Mouse (Mus musculus) left cerebral cortex, adult 2 months (tissue): ENCODE data around the gene Lrrc49. TPM values are rescaled to one million over a fixed set of nuclear protein-coding genes. Genes with fewer than 3 reads are reported as not detected.

Experiments used
- DNase-seq, 2 experiments: peaks; one replicate each; pipeline ENCODE4 v3.0.0; 2021 to 2022; ENCODE audit warnings: low spot score in 2 of 2, mixed read lengths in 1 of 2; ENCODE audit errors: extremely low spot score in 1 of 2
- H3K27ac ChIP-seq: fragments of 200-600 bp; 2 replicates; pipeline ENCODE4 v1.8.1; 2022
- H3K4me3 ChIP-seq: fragments of 200-600 bp; 2 replicates; pipeline ENCODE4 v1.8.1; 2022
- CTCF ChIP-seq: fragments of 200-600 bp; IDR thresholded peaks from 2 replicates; pipeline ENCODE4 v1.8.1; 2022; ENCODE audit warnings: antibody characterized with exemption, mild to moderate bottlenecking, moderate library complexity
- intact Hi-C: fragments of 180-260 bp; cut with DNase I; formaldehyde crosslinking; loops from one replicate; pipeline ENCODE4 v1.15.1; 2025
- total RNA-seq, 2 experiments: library from RNA; stranded (reverse); gene quantifications; 2 replicates each; pipeline ENCODE4 v1.2.3; 2021

The Lrrc49 gene
- total RNA-seq, 2 experiments from 2014 or later, result 86.7 to 94.7 TPM

DNA sequence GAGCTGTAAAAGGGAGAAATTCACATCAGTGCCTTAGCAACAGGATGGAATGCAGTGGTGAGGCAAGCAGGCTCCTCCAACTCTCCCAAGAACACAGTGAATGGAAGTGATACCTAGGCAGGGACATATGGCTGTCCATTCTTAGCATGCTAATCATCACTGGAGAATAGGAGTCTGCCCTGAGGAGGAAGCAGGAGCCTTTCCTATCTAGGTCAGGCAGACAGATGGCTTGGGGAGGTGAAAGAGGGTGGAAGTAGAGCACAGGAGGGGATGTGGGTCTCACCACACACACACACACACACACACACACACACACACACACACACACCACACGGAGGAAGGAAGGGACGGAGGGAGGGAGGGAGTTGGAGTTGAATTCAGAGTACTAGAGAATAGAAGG is 62.1 kb downstream of the Lrrc49 start:
- intact Hi-C loops, result no loop called here
- no peak for TF ChIP-seq CTCF
- no peak overlapping the region for H3K4me3 ChIP-seq
- peak in 1 of 2 experiments; percentile 37 for DNase-seq
- H3K27ac ChIP-seq, result peak overlapping the region; percentile 32; the same call in 1 of the 2 replicates

DNA sequence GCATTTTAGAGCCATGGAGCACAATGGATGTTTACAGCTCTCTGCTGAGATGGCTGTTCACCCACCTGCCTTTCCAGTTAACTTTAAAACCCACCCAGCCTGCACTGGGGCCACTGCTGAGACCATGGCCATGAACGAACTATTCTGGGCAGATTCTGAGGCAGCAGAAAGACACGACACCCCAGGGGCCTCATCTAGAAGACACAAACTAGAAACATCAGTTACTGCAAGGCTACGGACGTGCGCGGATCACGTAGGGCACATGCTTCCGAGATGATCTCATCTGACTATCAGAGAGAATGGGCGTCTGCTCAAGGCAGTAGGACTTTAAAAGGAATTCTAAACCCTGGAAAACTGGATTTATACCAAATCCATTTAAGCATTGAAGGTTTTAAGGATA is 71.0 kb downstream of the Lrrc49 start:
- no peak for TF ChIP-seq CTCF
- Histone ChIP-seq H3K27ac (peak overlapping the region; percentile 77), H3K4me3 (peak overlapping the region; percentile 2; the same call in 1 of the 2 replicates)
- no peak for DNase-seq
- intact Hi-C loops, result no loop called here

DNA sequence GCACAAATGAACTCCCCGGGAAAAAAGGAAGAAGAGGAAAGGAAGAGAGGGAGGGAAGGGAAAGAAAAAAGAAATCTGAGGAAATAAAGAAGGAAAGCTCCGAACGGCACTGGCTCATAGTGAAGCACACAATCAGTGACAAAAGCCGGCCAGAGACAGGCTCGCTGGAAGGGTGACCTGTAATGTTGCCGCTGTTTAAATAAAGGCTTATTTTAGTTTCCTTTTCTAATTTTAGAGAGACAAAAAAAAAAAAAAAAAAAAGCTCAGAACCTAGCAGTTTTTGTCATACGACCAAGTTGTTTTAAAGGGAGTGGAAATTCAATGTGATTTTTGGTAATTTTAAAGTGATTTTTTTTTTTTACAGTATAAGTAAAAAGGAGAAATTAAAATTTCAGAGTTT is 71.6 kb downstream of the Lrrc49 start:
- TF ChIP-seq CTCF, result no peak
- DNase-seq, result no peak
- intact Hi-C loops, result no loop called here
- no peak overlapping the region for H3K4me3 ChIP-seq
- peak overlapping the region; percentile 77; the same call in 1 of the 2 replicates for H3K27ac ChIP-seq

DNA sequence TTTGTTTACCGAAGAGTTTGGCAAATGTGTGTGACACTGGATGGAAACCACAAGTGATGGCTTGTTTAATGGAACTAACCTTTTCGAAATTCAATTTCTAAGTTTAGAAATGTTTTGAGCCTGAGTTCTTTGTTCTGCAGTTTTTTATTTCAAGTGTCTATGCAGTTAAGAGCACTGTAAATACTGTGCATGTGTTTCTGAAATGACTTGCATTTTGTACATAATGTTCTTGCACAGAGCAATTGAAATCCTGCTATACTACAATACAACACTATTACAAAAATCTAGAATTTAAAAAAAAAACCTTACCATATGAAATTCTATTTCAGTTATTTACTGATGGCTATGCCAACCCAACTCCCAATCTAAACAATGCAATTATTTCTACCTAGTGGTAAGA is 75.7 kb downstream of the Lrrc49 start:
- Histone ChIP-seq H3K4me3 (no peak overlapping the region), H3K27ac (no peak overlapping the region)
- DNase-seq, result no peak
- intact Hi-C loops, result no loop called here
- no peak for TF ChIP-seq CTCF

DNA sequence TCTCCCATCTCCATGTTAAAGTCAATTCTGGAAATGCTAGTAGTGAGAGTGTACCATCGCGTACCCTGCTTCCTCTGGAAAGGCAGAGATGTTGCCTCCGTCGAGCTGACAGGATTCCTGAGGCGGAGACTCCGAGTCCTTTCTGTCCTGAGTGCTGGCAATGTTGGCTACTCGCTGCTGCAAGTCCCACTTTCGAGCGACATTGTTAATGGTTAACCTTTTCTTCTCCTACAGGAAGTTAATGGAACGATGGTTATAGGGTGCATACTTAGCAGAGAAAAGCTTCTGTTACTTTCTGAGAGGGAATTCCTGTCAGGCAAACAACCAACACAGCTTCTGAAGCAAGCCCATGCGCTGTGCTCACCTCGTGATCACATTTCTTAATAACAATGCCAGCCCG is 77.8 kb downstream of the Lrrc49 start:
- no peak overlapping the region for H3K4me3 ChIP-seq
- intact Hi-C loops, result no loop called here
- H3K27ac ChIP-seq, result no peak overlapping the region
- TF ChIP-seq CTCF, result no peak
- DNase-seq, result no peak

DNA sequence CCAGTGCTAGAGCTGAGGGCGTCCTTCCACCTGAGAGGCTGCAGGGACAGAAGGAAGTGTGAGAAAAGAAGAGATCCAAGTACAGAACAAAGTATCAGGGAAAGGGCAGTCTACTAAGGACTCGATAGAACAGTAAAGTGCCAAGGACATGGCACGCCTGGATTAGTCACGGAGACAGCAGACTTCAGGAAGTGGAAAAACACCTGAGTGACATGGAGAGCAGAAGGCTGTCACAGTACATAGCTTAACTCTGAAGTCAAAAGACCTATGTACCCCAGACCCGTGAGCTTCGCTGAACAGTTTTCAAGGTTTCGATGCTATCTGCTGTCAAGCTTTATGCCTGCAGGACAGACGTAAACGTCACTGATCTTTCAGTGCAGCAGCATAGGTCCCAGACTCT is 79.1 kb downstream of the Lrrc49 start:
- DNase-seq, result no peak
- Histone ChIP-seq H3K4me3 (no peak overlapping the region), H3K27ac (no peak overlapping the region)
- intact Hi-C loops, result no loop called here
- no peak for TF ChIP-seq CTCF

DNA sequence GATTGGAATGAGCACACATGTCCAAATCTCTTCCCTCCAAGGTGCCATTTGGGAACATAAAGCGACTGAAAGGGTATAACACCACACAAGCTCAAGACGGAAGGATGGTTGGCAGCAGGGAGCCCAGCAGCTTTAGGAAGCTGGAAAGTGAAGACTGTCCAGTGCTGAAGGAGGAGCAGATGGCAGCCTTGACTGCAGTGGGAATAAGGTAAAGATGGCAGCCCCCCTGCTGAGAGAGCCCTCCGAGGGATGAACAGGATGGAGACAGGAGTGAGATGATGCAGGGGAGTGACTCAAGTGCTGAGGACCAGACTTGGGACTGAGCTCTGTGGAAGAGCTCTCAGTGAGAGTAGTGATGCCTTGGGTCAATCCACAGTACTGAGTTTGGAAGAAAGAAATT is 79.9 kb downstream of the Lrrc49 start:
- no peak for TF ChIP-seq CTCF
- no peak for DNase-seq
- no peak overlapping the region for H3K4me3 ChIP-seq
- intact Hi-C loops, result no loop called here
- no peak overlapping the region for H3K27ac ChIP-seq

DNA sequence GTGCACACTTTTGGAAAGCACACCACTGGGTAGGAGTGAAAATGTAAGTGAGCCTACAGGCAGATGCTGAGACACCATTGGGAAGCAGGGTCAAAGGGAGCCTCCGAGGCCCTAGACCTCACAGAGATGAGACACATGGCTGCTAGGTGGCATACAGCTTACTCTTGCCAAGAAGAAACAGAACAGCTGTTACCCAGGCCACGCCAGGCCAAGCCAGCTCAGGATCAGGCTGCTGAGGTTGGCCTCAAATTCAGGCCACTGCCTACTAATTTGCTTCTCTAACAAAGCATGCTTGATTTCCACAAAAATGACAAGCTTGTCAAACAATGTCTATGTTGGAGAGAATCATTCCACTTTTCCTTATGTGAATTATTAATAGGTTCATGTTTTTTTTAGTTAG is 83.0 kb downstream of the Lrrc49 start:
- no peak for DNase-seq
- intact Hi-C loops, result loop anchor here (5.0 kb wide), 1 partner anchor 137 kb away; no protein-coding TSS in a partner anchor
- TF ChIP-seq CTCF, result no peak
- H3K27ac ChIP-seq, result no peak overlapping the region
- H3K4me3 ChIP-seq, result no peak overlapping the region

DNA sequence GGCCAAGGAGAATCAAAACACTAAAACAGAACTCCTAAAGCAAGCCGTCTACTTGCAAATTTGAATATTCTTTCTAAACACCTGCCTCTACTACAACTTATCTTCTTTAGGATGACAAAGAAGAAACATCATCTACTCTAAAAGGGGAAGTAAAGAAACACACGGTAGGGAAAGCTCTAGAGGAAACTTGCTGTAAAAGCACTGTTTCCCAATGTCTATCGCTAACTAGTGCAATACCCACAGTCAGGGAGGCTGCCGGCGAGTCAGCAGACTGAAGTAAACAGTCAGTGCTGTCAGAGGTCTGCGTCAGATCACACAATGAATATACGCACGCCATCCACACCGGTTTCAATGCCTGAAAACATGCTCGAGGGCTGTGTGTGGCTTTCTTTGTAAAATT is 86.0 kb downstream of the Lrrc49 start:
- intact Hi-C loops, result loop anchor here (5.0 kb wide), 1 partner anchor 140 kb away; no protein-coding TSS in a partner anchor

DNA sequence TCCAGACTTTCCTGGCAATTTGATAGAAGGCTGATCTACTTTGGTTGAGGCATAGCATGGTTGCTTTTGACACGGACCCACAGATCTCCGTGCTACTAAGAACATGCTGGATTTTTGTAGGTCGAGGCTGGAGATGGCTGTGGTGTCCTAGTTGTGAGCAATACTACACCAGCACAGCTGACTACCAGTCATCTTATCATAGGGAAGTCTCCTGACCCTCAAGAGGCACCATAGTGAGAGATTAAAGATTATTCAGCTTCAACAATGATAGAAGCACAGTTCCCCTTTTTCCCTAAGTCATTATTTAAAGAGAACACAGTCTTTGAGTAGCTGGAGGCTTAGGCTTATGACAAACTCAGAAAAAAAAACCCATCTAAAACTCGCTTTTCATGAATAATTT is 87.7 kb downstream of the Lrrc49 start:
- intact Hi-C loops, result loop anchor here (5.0 kb wide), 1 partner anchor 142 kb away; no protein-coding TSS in a partner anchor
- DNase-seq, result no peak
- no peak overlapping the region for H3K4me3 ChIP-seq
- H3K27ac ChIP-seq, result no peak overlapping the region
- TF ChIP-seq CTCF, result no peak

More for the DNA sequence above, 86.0 kb downstream of the Lrrc49 start:
- no peak overlapping the region for H3K27ac ChIP-seq
- H3K4me3 ChIP-seq, result no peak overlapping the region
- no peak for DNase-seq
- no peak for TF ChIP-seq CTCF

DNA sequence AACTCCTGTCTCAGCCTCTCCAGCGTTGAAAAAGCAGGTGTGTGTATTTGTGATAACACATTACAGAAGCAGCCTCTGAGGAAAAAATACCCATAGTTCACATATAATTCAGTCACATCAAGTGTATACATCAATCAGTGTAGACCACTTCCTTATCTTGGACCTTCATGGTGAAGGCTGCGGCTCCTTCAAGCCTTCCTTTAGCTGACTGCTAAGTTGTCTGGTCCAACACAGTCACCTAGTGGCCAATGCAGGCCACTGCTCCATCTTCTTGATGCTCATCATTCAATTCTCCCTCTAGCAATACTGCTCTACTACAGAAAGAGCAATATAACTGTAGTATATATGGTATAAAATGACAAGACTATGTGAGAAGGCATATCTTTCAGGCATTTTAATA is 88.5 kb downstream of the Lrrc49 start:
- intact Hi-C loops, result no loop called here
- TF ChIP-seq CTCF, result peak; percentile 83
- DNase-seq, result peak in 1 of 2 experiments; percentile 32
- Histone ChIP-seq H3K27ac (no peak overlapping the region), H3K4me3 (no peak overlapping the region)

DNA sequence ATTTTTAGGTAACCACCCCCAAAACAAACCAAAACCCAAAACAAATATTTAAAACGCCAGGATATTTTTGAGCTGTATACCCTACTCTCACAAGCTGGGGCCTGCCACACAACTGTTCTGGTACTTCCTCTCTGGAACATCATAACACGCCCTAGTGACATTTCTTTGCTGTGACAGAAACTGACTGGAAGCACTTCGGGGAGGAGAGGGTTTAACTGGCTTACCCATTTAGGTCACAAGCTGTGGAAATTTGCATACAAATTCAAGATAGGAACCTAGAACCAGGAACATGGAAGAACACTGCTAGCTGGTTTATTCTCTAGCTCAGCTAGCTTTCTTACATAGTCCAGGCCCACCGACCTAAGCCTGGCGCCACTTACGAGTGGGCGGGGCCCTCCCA is 92.6 kb downstream of the Lrrc49 start:
- no peak for TF ChIP-seq CTCF
- no peak overlapping the region for H3K4me3 ChIP-seq
- no peak overlapping the region for H3K27ac ChIP-seq
- intact Hi-C loops, result no loop called here
- no peak for DNase-seq

DNA sequence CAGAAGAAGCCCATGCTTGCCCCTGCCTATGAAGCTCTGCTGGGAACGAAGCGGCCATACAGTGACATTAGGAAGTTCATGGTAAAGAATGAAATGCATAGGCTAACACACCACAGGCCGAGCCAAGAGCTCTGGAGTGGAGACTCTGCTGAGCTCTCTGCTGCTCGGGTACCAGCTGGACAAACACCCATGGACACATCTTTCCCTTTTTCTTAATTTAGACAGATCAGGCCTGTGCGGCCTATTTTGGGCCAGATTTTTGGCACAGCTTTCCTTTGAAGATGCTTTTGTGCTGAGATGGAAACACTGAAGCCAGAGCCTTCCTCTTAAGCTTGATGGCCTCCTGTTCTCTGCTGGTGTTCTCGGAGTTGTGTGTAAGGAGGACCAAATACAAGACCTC is 95.0 kb downstream of the Lrrc49 start:
- no peak overlapping the region for H3K4me3 ChIP-seq
- intact Hi-C loops, result loop anchor here (2.0 kb wide), 1 partner anchor 348 kb away; no protein-coding TSS in a partner anchor
- peak in 1 of 2 experiments; percentile 24 for DNase-seq
- no peak for TF ChIP-seq CTCF
- H3K27ac ChIP-seq, result peak overlapping the region; percentile 64
